Mouse (Mus musculus) ES-Bruce4 (cell line): ENCODE results near the gene Lkaaear1.

Experiments used
- CTCF ChIP-seq: IDR thresholded peaks from one replicate; pipeline ENCODE4 v1.8.1; 2011; ENCODE audit warnings: low read depth, low read length
- POLR2A ChIP-seq: IDR thresholded peaks from one replicate; pipeline ENCODE4 v1.8.1; 2011; ENCODE audit warnings: low read length; ENCODE audit not compliant: insufficient read depth

DNA sequence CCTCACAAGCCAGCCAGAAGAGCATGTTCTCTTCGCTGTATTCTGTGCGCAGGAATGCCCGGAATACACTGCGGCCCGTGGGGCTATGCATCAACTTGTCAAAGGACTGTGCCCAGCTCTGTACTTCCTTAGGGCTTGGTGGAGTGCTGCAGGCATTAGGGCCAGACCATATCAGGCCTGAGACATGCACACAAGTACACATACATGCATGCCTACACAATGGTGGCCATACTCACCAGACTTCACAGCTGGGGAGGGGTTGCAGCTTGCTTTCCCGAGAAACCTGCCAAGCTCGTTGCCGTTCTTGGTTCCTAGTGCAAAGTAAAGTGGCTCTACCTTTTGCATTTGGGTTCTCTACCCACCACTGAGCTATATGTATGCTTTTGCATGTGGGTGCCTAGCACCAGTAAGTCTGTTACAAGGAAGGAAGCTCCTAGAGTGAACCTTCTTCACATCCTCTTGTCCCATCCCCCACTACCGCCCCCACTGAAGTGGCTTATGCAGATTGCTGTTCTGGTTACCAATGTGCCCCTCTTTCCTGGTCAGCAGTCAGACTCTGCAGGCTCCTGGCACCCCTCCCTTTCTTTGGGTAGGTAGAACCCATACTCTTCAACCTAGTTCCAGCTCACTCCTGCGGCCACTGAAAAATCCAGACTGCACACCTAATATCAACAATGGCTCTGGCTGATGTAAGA, 8.6 kb downstream of the Lkaaear1 start:
- TF ChIP-seq CTCF (no peak), POLR2A (no peak)
